In the genomic region with DNA sequence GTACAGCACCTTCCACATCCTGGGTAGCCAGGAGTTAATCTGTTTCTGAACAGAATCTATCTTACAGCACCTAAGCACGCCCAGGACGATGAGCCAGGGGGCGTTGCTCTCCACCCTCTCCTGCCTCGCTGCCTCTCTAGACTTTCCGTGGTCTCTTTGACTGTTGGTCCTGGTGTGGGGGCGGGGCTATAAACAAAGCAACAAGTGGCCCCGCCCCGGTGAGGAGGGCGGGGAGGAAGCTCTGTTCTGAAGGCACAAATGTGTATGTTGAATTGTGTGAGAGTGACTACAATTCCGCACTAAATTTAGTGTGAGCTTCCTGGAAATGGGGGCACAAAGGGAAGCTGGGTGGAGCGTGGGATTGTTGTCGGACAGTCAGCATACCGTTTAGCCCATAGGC, we compare ENCODE assay signal across 7 mouse cellular contexts. TPM values are rescaled to one million over a fixed set of nuclear protein-coding genes. Genes with fewer than 3 reads are reported as not detected.
DNase-seq lines count a peak whose midpoint lies in the region; ATAC-seq and TF ChIP-seq lines count a peak whose summit lies in the region.

No protein-coding gene starts in this region.

- no peaks in the 10 kb centered on the region for H3K36me3 ChIP-seq in kidney, adult 2 months (ENCODE audit: control insufficient read depth, insufficient read depth, low read length)
- 0 out of 2 replicates have a peak, but pooled peaks cover 7% of the 10 kb centered on the region for H3K36me3 ChIP-seq in lung, postnatal 0 days (ENCODE audit: insufficient read depth, low read length)

- no peak for TF ChIP-seq POLR2A in kidney, adult 2 months (IDR thresholded peaks at IDR 0.05; ENCODE audit: low read depth, low read length)

- no peak overlapping the region for H3K9ac ChIP-seq in lung, postnatal 0 days (replicated peaks; ENCODE audit: low read depth)

- H3K4me2 ChIP-seq in lung, postnatal 0 days (replicated peaks; ENCODE audit: low read depth, low read length): peak overlapping the region; percentile 40

- peak overlapping the region; percentile 3; the same call in 1 of the 2 replicates for H3K4me3 ChIP-seq in kidney, adult 2 months (ENCODE audit: insufficient read depth, low read depth, low read length)
- H3K4me3 ChIP-seq in lung, postnatal 0 days (ENCODE audit: low read depth, low read length): peak overlapping the region; percentile 4; the same call in 1 of the 2 replicates

- peak; percentile 96 for TF ChIP-seq EP300 in lung, postnatal 0 days (IDR thresholded peaks at IDR 0.05)

- no peak for TF ChIP-seq CTCF in kidney, adult 2 months (conservative IDR thresholded peaks at IDR 0.05; ENCODE audit: insufficient read depth, insufficient read length, low read depth, low read length)
- peak; percentile 53 for TF ChIP-seq CTCF in lung, postnatal 0 days (IDR thresholded peaks at IDR 0.05)

- H3K9me3 ChIP-seq in lung, postnatal 0 days (ENCODE audit: low read length): no peaks in the 10 kb centered on the region

- DNase-seq in R1 (ENCODE audit: low read depth, low spot score): peak; percentile 97
- peak; percentile 96 for DNase-seq in c-Kit-positive CD71-positive TER-119-negative erythroid progenitor cells, embryonic 14.5 days (ENCODE audit: low read depth)
- DNase-seq in heart, adult 9 months (ENCODE audit: low spot score in 2 of 2): peak; percentile 70
- DNase-seq in kidney, adult 2 months: peak; percentile 82
- DNase-seq in lung, postnatal 0 days (ENCODE audit: low spot score): peak; percentile 91
- DNase-seq in right cerebral cortex, adult 2 months (ENCODE audit: low spot score in 2 of 2): peak; percentile 47 to 51
- peak; percentile 71 for DNase-seq in yolk sac, embryonic 10.5 days (ENCODE audit: low spot score)

- no peaks in the 10 kb centered on the region for H3K27me3 ChIP-seq in kidney, adult 2 months (replicated peaks; ENCODE audit: control insufficient read depth, insufficient read depth, low read length)
- H3K27me3 ChIP-seq in lung, postnatal 0 days (replicated peaks; ENCODE audit: insufficient read depth, low read length): no peaks in the 10 kb centered on the region

- 10% methylated on average over 13 of the region's 13 CpGs for whole genome bisulfite sequencing in kidney, adult 2 months
- WGBS in lung, postnatal 0 days: 4% methylated on average over 13 of the region's 13 CpGs

- peak; percentile 93 for ATAC-seq in lung, postnatal 0 days

- H3K27ac ChIP-seq in kidney, adult 2 months (ENCODE audit: insufficient read depth, low read depth, low read length): no peak overlapping the region
- H3K27ac ChIP-seq in lung, postnatal 0 days (ENCODE audit: low read length): no peak overlapping the region

- no peaks in the 10 kb centered on the region for H3K4me1 ChIP-seq in kidney, adult 2 months (ENCODE audit: control insufficient read depth, insufficient read depth, low read length)
- peaks cover 5% of the 10 kb centered on the region; the same call in 1 of the 2 replicates for H3K4me1 ChIP-seq in lung, postnatal 0 days (ENCODE audit: insufficient read depth, low read depth, low read length)

RNA-seq across cellular contexts. Expression of gene Heg1, which starts 30.1 kb away (rescaled TPM):
- polyA plus RNA-seq in kidney, adult 2 months (2012; rRNA removed): 26.7 and 28.4 TPM in 2 replicates
- 33.5 and 36.2 TPM in 2 replicates for polyA plus RNA-seq in lung, postnatal 0 days (2015; fragmentation: Nextera tagmentation; extraction: Ambion mirVana)
